Mouse (Mus musculus) gastrocnemius, postnatal 36 days (tissue): ENCODE results near the gene Ltn1. TPM values are rescaled to one million over a fixed set of nuclear protein-coding genes. Genes with fewer than 3 reads are reported as not detected.

Source experiments
- DNase-seq, 2 experiments: peaks; one replicate each; pipeline ENCODE4 v3.0.0; 2022
- intact Hi-C: fragments of 180-260 bp; cut with DNase I; formaldehyde crosslinking; loops from one replicate; pipeline ENCODE4 v1.15.1; 2025
- total RNA-seq, 2 experiments: library from RNA; stranded (reverse); gene quantifications; 2 replicates each; pipeline ENCODE4 v1.2.3; 2021

The Ltn1 gene
- total RNA-seq, 2 experiments from 2014 or later: 22.1 to 24.6 TPM

GRCm38 (mm10) chr16:87405001-87405400, 27.4 kb downstream of the Ltn1 start:
- DNase-seq: no peak
- intact Hi-C loops: no loop called here

- intact Hi-C loops: no loop called here
- peak in 1 of 2 experiments; percentile 16 for DNase-seq
These were observed 38.4 kb downstream of the Ltn1 start for GRCm38 (mm10) chr16:87393813-87394548.

GRCm38 (mm10) chr16:87387444-87387977, 44.9 kb downstream of the Ltn1 start:
- no peak for DNase-seq
- intact Hi-C loops: no loop called here

- DNase-seq: no peak
- intact Hi-C loops: no loop called here
These were observed 48.0 kb downstream of the Ltn1 start for GRCm38 (mm10) chr16:87384366-87384765.

- intact Hi-C loops: no loop called here
- DNase-seq: no peak
These were observed 49.4 kb downstream of the Ltn1 start for GRCm38 (mm10) chr16:87382996-87383395.

GRCm38 (mm10) chr16:87366445-87366844, 66.0 kb downstream of the Ltn1 start:
- DNase-seq: no peak
- intact Hi-C loops: no loop called here

GRCm38 (mm10) chr16:87366035-87366434, 66.4 kb downstream of the Ltn1 start:
- no peak for DNase-seq
- intact Hi-C loops: no loop called here

- intact Hi-C loops: loop anchor here (5.0 kb wide), 1 partner anchor 58 kb away; no protein-coding TSS in a partner anchor
- no peak for DNase-seq
These were observed 68.2 kb downstream of the Ltn1 start for GRCm38 (mm10) chr16:87364231-87364630.

GRCm38 (mm10) chr16:87360096-87360495, 72.3 kb downstream of the Ltn1 start:
- intact Hi-C loops: loop anchor here (5.0 kb wide), 1 partner anchor 62 kb away; no protein-coding TSS in a partner anchor
- DNase-seq: no peak

GRCm38 (mm10) chr16:87354748-87355147, 77.7 kb downstream of the Ltn1 start:
- intact Hi-C loops: no loop called here
- DNase-seq: no peak

GRCm38 (mm10) chr16:87354075-87354583, 78.3 kb downstream of the Ltn1 start, which contains the start of gene N6amt1:
Gene N6amt1 (plus strand): TSS chr16:87354185.
- intact Hi-C loops: no loop called here
- peak; percentile 89 to 93 for DNase-seq

- DNase-seq: no peak
- intact Hi-C loops: no loop called here
These were observed 78.8 kb downstream of the Ltn1 start for GRCm38 (mm10) chr16:87353605-87354004.

- intact Hi-C loops: no loop called here
- no peak for DNase-seq
These were observed 80.9 kb downstream of the Ltn1 start for GRCm38 (mm10) chr16:87351386-87352105.

GRCm38 (mm10) chr16:87348133-87348532, 84.3 kb downstream of the Ltn1 start:
- DNase-seq: no peak
- intact Hi-C loops: no loop called here

GRCm38 (mm10) chr16:87341043-87341572, 91.3 kb downstream of the Ltn1 start:
- intact Hi-C loops: no loop called here
- no peak for DNase-seq

GRCm38 (mm10) chr16:87334756-87335155, 97.7 kb downstream of the Ltn1 start:
- DNase-seq: no peak
- intact Hi-C loops: no loop called here

- no peak for DNase-seq
- intact Hi-C loops: no loop called here
These were observed 102.4 kb downstream of the Ltn1 start for GRCm38 (mm10) chr16:87329986-87330385.
